Mouse (Mus musculus) lung, adult 2 months (tissue): ENCODE measurements around the gene Pcmt1. TPM values are rescaled to one million over a fixed set of nuclear protein-coding genes. Genes with fewer than 3 reads are reported as not detected.

ENCODE experiments used
- DNase-seq: peaks from one replicate; pipeline ENCODE4 v3.0.0; 2022
- H3K4me1 ChIP-seq: fragments of 200-500 bp; 2 replicates; pipeline ENCODE4 v1.6.1; 2011; ENCODE audit warnings: low read length; ENCODE audit not compliant: control insufficient read depth, insufficient read depth
- H3K4me3 ChIP-seq: fragments of 200-500 bp; replicated peaks from 2 replicates; pipeline ENCODE3; 2011; ENCODE audit warnings: low read depth, mild to moderate bottlenecking, control low read depth, low read length; ENCODE audit errors: extremely low read depth
- CTCF ChIP-seq: fragments of 200-500 bp; IDR thresholded peaks from 2 replicates; pipeline ENCODE4 v1.5.1; 2011; ENCODE audit warnings: mild to moderate bottlenecking, low read length, control low read depth; ENCODE audit not compliant: insufficient read depth
- POLR2A ChIP-seq: fragments of 200-500 bp; IDR thresholded peaks from 2 replicates; pipeline ENCODE4 v1.6.1; 2011; ENCODE audit warnings: low read depth, mild to moderate bottlenecking, control low read depth, low read length, borderline replicate concordance; ENCODE audit errors: extremely low read depth
- WGBS: fragments of 180-500 bp; shearing (Covaris S2); methylation state at CpG from one replicate; pipeline ENCODE4 v1.1.7; 2018; 5-methylcytosine and 5-hydroxymethylcytosine counted together
- polyA plus RNA-seq: library from polyadenylated mRNA; depleted of rRNA; stranded (reverse); fragments of >200 nt; gene quantifications from 2 replicates; pipeline ENCODE4 v1.2.3, GENCODE M21; 2012

The Pcmt1 gene
- polyA plus RNA-seq, 1 experiment: 25.2 TPM

DNA sequence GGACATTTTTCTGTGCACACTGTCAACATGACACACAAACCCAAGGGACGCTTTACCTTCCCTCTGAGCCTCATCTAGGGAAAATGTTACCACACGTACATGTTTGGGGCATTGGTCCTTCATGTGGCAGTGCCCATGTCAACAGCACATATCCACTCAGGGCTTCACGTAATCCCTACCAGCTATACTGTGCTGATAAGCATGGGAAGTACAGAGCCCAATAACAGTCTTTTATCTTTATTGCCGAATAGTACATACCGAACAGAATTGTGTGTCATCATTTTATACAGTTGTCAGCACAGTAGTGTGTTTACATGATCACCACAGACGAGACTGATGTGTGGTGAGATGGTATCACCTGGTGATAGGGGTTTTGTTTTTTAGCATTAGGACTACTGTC lies 6.0 kb upstream of the Pcmt1 start:
- no peak for TF ChIP-seq POLR2A
- DNase-seq: no peak
- 81% methylated on average over 6 of the region's 6 CpGs for WGBS
- Histone ChIP-seq H3K4me3 (no peak overlapping the region), H3K4me1 (peaks cover 3% of the 10 kb centered on the region; the same call in 1 of the 2 replicates)

DNA sequence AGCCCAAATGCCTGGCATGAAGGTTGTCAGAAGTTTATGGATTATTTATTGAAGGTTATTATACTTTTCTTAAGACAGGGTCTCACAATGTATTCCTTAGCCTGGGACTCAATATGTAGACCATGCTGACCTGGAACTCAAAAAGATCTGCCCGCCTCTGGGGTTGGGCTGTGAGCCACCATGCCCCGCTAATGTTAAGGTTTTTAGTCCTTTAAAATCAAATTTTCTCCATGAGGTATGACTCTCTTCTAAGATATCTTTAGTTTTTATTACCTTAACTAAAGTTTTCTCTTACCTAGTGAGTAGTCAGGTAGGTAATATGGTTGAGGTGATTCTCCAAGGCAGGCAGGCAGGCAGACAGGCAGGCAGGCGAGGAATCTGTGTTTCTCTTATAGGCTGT lies 1.3 kb upstream of the Pcmt1 start:
- Histone ChIP-seq H3K4me3 (no peak overlapping the region), H3K4me1 (peaks cover 9% of the 10 kb centered on the region; the same call in 1 of the 2 replicates)
- 26% methylated on average over 3 of the region's 3 CpGs for WGBS
- no peak for DNase-seq
- no peak for TF ChIP-seq POLR2A
- no peak for TF ChIP-seq CTCF

DNA sequence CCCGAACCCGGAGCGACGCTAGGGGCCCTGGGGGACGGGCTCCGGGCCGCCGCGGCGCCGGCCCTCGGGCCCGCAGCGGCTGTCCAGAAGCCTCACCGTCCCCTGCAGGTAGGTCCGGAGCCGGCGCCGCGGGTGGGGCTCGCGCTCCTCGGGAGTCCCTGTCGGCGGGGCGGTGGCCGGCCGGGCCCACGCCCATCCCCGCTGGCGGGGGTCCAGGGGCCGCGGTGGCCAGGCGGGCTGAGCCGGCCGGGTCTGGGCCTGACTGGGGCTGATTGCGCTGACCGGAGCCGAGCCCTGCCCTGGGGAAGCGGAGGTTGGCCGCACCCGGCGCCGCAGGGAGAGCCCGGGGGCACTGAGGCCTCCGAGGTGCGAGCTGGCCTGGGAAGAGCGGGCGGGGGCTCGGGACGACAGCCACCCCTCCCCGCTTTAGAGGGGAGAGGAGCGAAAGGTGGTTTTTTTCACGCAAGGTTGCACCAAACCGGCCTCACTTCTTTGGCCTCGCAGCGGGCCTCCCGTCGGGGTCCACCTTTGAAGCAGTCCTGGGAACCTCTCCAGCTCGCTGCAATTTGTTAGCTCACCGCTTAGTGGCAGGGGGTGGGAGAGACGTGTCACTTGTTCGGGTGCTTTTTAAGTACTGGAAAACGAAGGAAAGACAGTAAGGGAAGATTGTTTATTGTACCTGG lies 548 bp upstream of the Pcmt1 start:
- H3K4me1 ChIP-seq: peaks cover 9% of the 10 kb centered on the region; the same call in 1 of the 2 replicates
- H3K4me3 ChIP-seq: peak overlapping the region; percentile 99
- under 1% methylated on average over 60 of the region's 64 CpGs for WGBS
- TF ChIP-seq CTCF (no peak), POLR2A (no peak)
- peak; percentile 77 for DNase-seq

DNA sequence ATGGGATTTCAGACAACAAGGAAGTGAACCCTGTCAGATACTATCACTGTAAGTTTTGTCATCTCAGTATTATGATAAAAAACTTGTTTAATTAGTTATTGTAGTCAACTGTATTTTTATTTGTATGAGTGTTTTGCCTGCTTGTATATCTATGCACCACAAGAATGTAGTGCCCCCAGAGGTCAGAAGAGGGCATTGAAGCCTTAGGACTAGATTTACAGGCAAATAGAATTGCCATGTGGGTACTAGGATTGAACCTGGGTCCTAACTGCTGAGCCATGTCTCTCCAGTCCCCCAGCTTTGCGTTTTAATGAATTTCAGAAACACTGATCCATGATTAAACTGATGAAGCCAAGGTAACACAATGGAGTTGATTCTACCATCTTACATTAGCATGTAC lies 7.3 kb downstream of the Pcmt1 start:
- no peak for TF ChIP-seq POLR2A
- peak; percentile 31; the same call in 1 of the 2 replicates for TF ChIP-seq CTCF
- no peak for DNase-seq
- no peaks in the 10 kb centered on the region for H3K4me1 ChIP-seq
- WGBS: 58% methylated on average over 1 of the region's 1 CpGs
- no peak overlapping the region for H3K4me3 ChIP-seq

DNA sequence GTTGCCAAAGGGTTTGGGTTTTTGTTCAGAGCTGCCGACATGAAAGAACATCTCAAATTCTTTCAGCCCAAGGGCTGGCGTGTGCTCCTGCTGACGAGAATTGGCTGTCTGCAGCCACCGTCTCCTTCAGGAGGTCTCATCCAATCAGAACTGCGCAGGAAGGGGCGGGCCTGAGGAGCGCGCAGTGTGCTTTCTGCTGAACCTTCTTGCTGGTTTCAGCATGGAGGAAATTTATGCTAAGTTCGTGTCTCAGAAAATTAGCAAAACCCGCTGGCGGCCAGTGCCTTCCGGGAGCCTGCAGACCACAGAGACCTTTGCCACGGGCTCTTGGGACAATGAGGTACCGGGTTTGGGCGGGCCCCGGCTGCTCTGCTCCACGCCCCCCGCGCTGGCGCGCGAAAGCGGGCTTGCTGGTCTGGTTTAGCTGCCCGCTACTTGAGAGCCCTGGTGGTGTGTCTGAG lies 13.6 kb downstream of the Pcmt1 start, which contains the start of gene Nup43:
Gene Nup43 (plus strand): TSS at position 162 of the 461 bp plus-strand sequence.
- under 1% methylated on average over 24 of the region's 24 CpGs for WGBS
- TF ChIP-seq POLR2A: no peak
- TF ChIP-seq CTCF: no peak
- Histone ChIP-seq H3K4me3 (peak within 1 kb of the TSS; percentile 89), H3K4me1 (peaks cover 6% of the 10 kb centered on the region)
- DNase-seq: peak; percentile 89

DNA sequence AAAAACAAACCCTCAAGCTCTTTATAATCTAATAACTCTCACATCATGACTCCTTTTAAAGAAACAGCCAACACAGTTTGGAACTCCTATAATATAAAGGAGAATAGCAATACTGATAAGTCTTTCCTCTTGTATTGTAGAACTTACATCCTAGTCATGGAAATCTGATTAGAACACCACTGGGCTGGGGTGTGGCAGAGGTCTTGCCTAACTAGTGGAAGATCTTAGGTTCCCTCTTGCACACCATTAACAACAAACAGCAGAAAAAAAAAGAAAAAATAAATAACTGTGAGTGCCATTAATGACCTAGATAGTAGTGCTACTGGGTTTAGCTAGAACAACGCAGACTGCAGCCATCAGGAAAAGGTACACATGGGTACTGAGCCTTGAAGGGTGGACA lies 16.0 kb downstream of the Pcmt1 start:
- H3K4me3 ChIP-seq: no peak overlapping the region
- WGBS: 96% methylated on average over 1 of the region's 1 CpGs
- no peak for DNase-seq
- TF ChIP-seq CTCF (no peak), POLR2A (no peak)
- peaks cover 6% of the 10 kb centered on the region for H3K4me1 ChIP-seq

DNA sequence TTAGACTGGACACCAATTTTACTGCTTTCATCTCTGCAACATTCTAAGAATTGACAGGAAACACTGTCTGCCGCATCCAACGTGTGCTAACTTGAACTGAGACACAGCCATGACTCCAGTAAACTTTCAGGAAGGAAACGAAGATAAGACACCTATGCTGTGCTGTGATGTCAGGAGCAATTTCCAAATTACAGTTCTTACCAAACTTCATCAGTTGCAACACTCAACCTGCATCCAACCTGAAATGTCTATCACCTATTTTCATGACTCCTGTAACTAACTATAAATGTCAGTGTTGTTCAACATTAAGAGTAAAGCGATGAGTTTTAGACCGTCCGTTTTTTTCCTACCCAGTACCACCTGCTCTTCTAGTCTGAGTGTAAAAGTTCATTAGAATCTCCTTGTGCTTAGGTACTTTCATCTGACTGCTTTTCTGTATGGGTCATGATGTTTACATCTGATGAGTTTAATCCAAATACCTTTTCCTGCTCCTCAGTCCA lies 16.9 kb downstream of the Pcmt1 start:
- Histone ChIP-seq H3K4me3 (peak overlapping the region; percentile 100), H3K4me1 (peaks cover 8% of the 10 kb centered on the region)
- 43% methylated on average over 6 of the region's 6 CpGs for WGBS
- no peak for TF ChIP-seq POLR2A
- no peak for TF ChIP-seq CTCF
- no peak for DNase-seq

DNA sequence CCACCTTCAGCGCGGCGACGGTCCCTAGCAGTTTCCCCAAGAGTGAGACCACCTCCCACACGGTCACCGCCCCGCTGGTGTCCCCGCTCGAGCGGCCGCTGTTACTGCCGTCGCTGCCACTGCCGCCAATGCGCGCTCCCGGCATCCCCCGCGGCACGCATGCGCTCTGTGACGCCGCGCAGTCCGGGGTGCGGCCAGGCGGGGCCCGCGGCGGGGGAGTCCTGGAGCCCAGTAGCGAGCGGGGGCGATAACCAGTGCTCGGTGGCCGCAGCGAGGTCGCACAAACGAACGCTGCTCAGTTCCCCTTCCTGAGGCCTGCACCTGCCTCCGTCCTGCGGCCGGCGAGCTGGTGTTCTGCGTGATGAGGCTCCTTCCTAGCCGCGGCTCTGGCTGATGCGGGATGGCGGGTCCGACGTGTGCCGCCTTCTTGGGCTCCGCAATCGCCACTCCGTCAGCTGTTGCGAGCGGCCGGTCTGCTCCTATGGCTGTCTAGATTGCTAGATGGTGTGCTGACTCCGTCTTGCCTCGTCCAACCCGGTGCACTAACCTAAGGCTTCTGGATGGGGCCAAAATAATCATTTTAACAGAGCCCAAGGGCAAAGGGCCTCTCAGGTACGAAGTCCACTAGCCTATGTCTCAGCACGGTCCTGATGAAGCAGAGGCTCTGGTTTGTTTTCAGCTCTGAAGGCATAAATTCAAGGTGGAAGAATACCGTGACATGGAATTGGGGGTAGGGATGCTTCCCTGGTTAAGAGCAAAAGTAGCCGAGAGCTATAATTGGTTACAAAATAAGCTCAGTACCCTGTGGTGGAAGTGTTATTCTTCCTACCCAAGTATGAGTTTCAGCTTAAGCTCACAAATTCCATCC lies 17.5 kb downstream of the Pcmt1 start:
- Histone ChIP-seq H3K4me3 (peak overlapping the region; percentile 100), H3K4me1 (peaks cover 8% of the 10 kb centered on the region)
- TF ChIP-seq POLR2A (peak; percentile 91), CTCF (no peak)
- peak; percentile 90 for DNase-seq
- under 1% methylated on average over 64 of the region's 64 CpGs for WGBS

DNA sequence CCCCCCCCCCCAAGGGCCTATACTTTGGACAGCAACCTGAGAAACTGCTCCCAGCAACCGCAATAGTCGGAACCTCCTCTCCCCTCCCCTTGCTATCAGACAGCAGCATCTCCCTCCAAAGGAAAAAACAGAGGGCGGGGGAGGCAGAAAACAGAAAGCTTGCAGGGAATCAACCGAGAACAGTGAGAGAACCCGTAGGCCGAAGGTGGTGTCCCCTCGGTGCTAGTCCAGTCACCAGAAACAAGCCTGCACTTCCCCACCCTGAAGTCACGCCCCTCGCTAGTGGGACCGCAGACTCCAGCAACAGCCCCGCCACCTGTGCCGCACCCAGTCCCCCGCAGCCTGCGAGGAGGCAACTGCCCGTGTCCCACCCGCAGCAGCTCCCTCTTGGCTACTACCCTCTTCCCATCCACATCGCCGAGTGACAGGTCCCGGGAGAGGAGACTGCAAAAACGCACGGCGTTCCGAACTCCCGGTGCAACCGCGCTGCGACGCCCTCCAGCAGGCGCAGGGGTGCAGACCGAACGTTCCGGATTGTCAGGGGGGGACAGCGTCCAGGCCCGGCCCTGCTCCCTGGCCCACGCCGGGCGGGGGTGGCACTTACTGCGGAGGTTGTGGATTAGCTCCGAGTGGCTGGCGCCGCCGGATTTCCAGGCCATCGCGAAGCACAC lies 18.3 kb downstream of the Pcmt1 start:
- TF ChIP-seq CTCF: no peak
- TF ChIP-seq POLR2A: no peak
- DNase-seq: no peak
- Histone ChIP-seq H3K4me3 (peak overlapping the region; percentile 100), H3K4me1 (peaks cover 5% of the 10 kb centered on the region)
- under 1% methylated on average over 44 of the region's 44 CpGs for WGBS
